Mouse (Mus musculus): ENCODE data around the gene Abcg4. TPM values are rescaled to one million over a fixed set of nuclear protein-coding genes. Genes with fewer than 3 reads are reported as not detected.

Gene Abcg4
- polyA plus RNA-seq, 1 experiment from 2014 or later = 2.8 TPM

- no peak overlapping the region for H3K4me3 ChIP-seq (ENCODE audit: low read length)
- no peaks in the 10 kb centered on the region for H3K27me3 ChIP-seq (ENCODE audit: insufficient read depth, low read length)
- peak overlapping the region; percentile 77 for H3K27ac ChIP-seq (ENCODE audit: low read length)
- no peaks in the 10 kb centered on the region for H3K9me3 ChIP-seq (ENCODE audit: low read length)
- H3K4me2 ChIP-seq (replicated peaks; ENCODE audit: low read depth, low read length) = no peak overlapping the region
- peaks cover 25% of the 10 kb centered on the region for H3K4me1 ChIP-seq (ENCODE audit: insufficient read depth, low read length)
- WGBS = 33% methylated on average over 4 of the region's 4 CpGs
- H3K36me3 ChIP-seq (ENCODE audit: insufficient read depth, low read length) = no peaks in the 10 kb centered on the region
- no peak for ATAC-seq (ENCODE audit: low FRiP score, low TSS enrichment)
- no peak overlapping the region for H3K9ac ChIP-seq (replicated peaks; ENCODE audit: low read length)
Measured at GRCm38 (mm10) chr9:44236601-44237000, 51.8 kb downstream of the Abcg4 start.

- 0 out of 2 replicates have a peak, but pooled peaks have one; percentile 40 for ATAC-seq (ENCODE audit: low FRiP score, low TSS enrichment)
- H3K9ac ChIP-seq (replicated peaks; ENCODE audit: low read length) = peak overlapping the region; percentile 62
Measured at GRCm38 (mm10) chr9:44234479-44235427, 53.7 kb downstream of the Abcg4 start.

GRCm38 (mm10) chr9:44233802-44234478 is 54.5 kb downstream of the Abcg4 start, which contains the start of gene Cbl:
Gene Cbl, minus strand, starts transcription at chr9:44234049.
- no peaks in the 10 kb centered on the region for H3K27me3 ChIP-seq (ENCODE audit: insufficient read depth, low read length)
- H3K9me3 ChIP-seq (ENCODE audit: low read length) = no peaks in the 10 kb centered on the region
- WGBS = under 1% methylated on average over 70 of the region's 76 CpGs
- H3K4me1 ChIP-seq (ENCODE audit: insufficient read depth, low read length) = peaks cover 31% of the 10 kb centered on the region
- peak within 1 kb of the TSS; percentile 92 for H3K9ac ChIP-seq (replicated peaks; ENCODE audit: low read length)
- H3K36me3 ChIP-seq (ENCODE audit: insufficient read depth, low read length) = no peaks in the 10 kb centered on the region
- peak within 1 kb of the TSS; percentile 63 for H3K4me2 ChIP-seq (replicated peaks; ENCODE audit: low read depth, low read length)
- H3K4me3 ChIP-seq (ENCODE audit: low read length) = peak within 1 kb of the TSS; percentile 92
- peak within 1 kb of the TSS; percentile 93 for H3K27ac ChIP-seq (ENCODE audit: low read length)
- peak; percentile 93 for ATAC-seq (ENCODE audit: low FRiP score, low TSS enrichment)

More at GRCm38 (mm10) chr9:44234479-44235427, 53.7 kb downstream of the Abcg4 start:
- H3K9me3 ChIP-seq (ENCODE audit: low read length) = no peaks in the 10 kb centered on the region
- H3K4me3 ChIP-seq (ENCODE audit: low read length) = peak overlapping the region; percentile 92
- no peaks in the 10 kb centered on the region for H3K27me3 ChIP-seq (ENCODE audit: insufficient read depth, low read length)
- peak overlapping the region; percentile 63 for H3K4me2 ChIP-seq (replicated peaks; ENCODE audit: low read depth, low read length)
- no peaks in the 10 kb centered on the region for H3K36me3 ChIP-seq (ENCODE audit: insufficient read depth, low read length)
- peaks cover 34% of the 10 kb centered on the region for H3K4me1 ChIP-seq (ENCODE audit: insufficient read depth, low read length)
- H3K27ac ChIP-seq (ENCODE audit: low read length) = peak overlapping the region; percentile 80
- 21% methylated on average over 19 of the region's 19 CpGs for WGBS

GRCm38 (mm10) chr9:44233021-44233801 is 55.2 kb downstream of the Abcg4 start:
- Histone ChIP-seq H3K4me3 (ENCODE audit: low read length) (peak overlapping the region; percentile 92), H3K4me2 (replicated peaks; ENCODE audit: low read depth, low read length) (peak overlapping the region; percentile 63), H3K27ac (ENCODE audit: low read length) (peak overlapping the region; percentile 93), H3K9me3 (ENCODE audit: low read length) (no peaks in the 10 kb centered on the region), H3K36me3 (ENCODE audit: insufficient read depth, low read length) (no peaks in the 10 kb centered on the region), H3K27me3 (ENCODE audit: insufficient read depth, low read length) (no peaks in the 10 kb centered on the region), H3K4me1 (ENCODE audit: insufficient read depth, low read length) (peaks cover 31% of the 10 kb centered on the region), H3K9ac (replicated peaks; ENCODE audit: low read length) (peak overlapping the region; percentile 92)
- under 1% methylated on average over 38 of the region's 40 CpGs for WGBS
- peak; percentile 83 for ATAC-seq (ENCODE audit: low FRiP score, low TSS enrichment)

GRCm38 (mm10) chr9:44231609-44232008 is 56.8 kb downstream of the Abcg4 start:
- Histone ChIP-seq H3K4me2 (replicated peaks; ENCODE audit: low read depth, low read length) (peak overlapping the region; percentile 63), H3K9ac (replicated peaks; ENCODE audit: low read length) (no peak overlapping the region)
- no peak for ATAC-seq (ENCODE audit: low FRiP score, low TSS enrichment)

GRCm38 (mm10) chr9:44225993-44226392 is 62.4 kb downstream of the Abcg4 start:
- H3K27ac ChIP-seq (ENCODE audit: low read length) = 0 out of 2 replicates have a peak overlapping the region, but pooled peaks have one; percentile 25
- no peaks in the 10 kb centered on the region for H3K9me3 ChIP-seq (ENCODE audit: low read length)
- peaks cover 4% of the 10 kb centered on the region for H3K4me1 ChIP-seq (ENCODE audit: insufficient read depth, low read length)
- H3K9ac ChIP-seq (replicated peaks; ENCODE audit: low read length) = no peak overlapping the region
- H3K4me2 ChIP-seq (replicated peaks; ENCODE audit: low read depth, low read length) = no peak overlapping the region
- H3K27me3 ChIP-seq (ENCODE audit: insufficient read depth, low read length) = no peaks in the 10 kb centered on the region
- WGBS = 52% methylated on average over 6 of the region's 6 CpGs
- H3K4me3 ChIP-seq (ENCODE audit: low read length) = no peak overlapping the region
- no peak for ATAC-seq (ENCODE audit: low FRiP score, low TSS enrichment)
- H3K36me3 ChIP-seq (ENCODE audit: insufficient read depth, low read length) = no peaks in the 10 kb centered on the region

More at GRCm38 (mm10) chr9:44231609-44232008, 56.8 kb downstream of the Abcg4 start:
- H3K4me3 ChIP-seq (ENCODE audit: low read length) = no peak overlapping the region
- H3K4me1 ChIP-seq (ENCODE audit: insufficient read depth, low read length) = peaks cover 29% of the 10 kb centered on the region
- no peak overlapping the region for H3K27ac ChIP-seq (ENCODE audit: low read length)
- H3K27me3 ChIP-seq (ENCODE audit: insufficient read depth, low read length) = no peaks in the 10 kb centered on the region
- H3K36me3 ChIP-seq (ENCODE audit: insufficient read depth, low read length) = no peaks in the 10 kb centered on the region
- H3K9me3 ChIP-seq (ENCODE audit: low read length) = no peaks in the 10 kb centered on the region

Small RNA genes lying within 50 kb of the gene (microRNA-seq; reads per million reads assigned to microRNA genes)
- not detected for gene Gm44335

Other genes with a start within 250 kb of the Abcg4 start
- 7.7 and 10.5 TPM in 2 replicates for gene Thy1, start 245.2 kb downstream of the Abcg4 start, polyA plus RNA-seq (2015; fragmentation: Nextera tagmentation; extraction: Ambion mirVana)
- gene Usp2, start 221.6 kb downstream of the Abcg4 start, polyA plus RNA-seq (2015; fragmentation: Nextera tagmentation; extraction: Ambion mirVana) = 53.9 and 57.7 TPM in 2 replicates
- 0.10 and 0.25 TPM in 2 replicates for gene Mfrp, start 186.9 kb downstream of the Abcg4 start, polyA plus RNA-seq (2015; fragmentation: Nextera tagmentation; extraction: Ambion mirVana)
- 4.7 and 5.7 TPM in 2 replicates for gene C1qtnf5, start 181.4 kb downstream of the Abcg4 start, polyA plus RNA-seq (2015; fragmentation: Nextera tagmentation; extraction: Ambion mirVana)
- gene Gm49380, start 175.1 kb downstream of the Abcg4 start, polyA plus RNA-seq (2015; fragmentation: Nextera tagmentation; extraction: Ambion mirVana) = 0.22 and 0.25 TPM in 2 replicates
- gene Rnf26, start 175.1 kb downstream of the Abcg4 start, polyA plus RNA-seq (2015; fragmentation: Nextera tagmentation; extraction: Ambion mirVana) = 75.0 and 87.0 TPM in 2 replicates
- gene Mcam, start 154.1 kb downstream of the Abcg4 start, polyA plus RNA-seq (2015; fragmentation: Nextera tagmentation; extraction: Ambion mirVana) = 54.3 and 60.3 TPM in 2 replicates
- 17.6 and 24.0 TPM in 2 replicates for gene Cbl, start 54.6 kb downstream of the Abcg4 start, polyA plus RNA-seq (2015; fragmentation: Nextera tagmentation; extraction: Ambion mirVana)
- gene Ccdc153, start 47.9 kb downstream of the Abcg4 start, polyA plus RNA-seq (2015; fragmentation: Nextera tagmentation; extraction: Ambion mirVana) = not detected in 2 replicates
- gene Pdzd3, start 37.1 kb downstream of the Abcg4 start, polyA plus RNA-seq (2015; fragmentation: Nextera tagmentation; extraction: Ambion mirVana) = 13.3 and 14.1 TPM in 2 replicates
- 6.6 and 7.9 TPM in 2 replicates for gene Nlrx1, start 20.0 kb downstream of the Abcg4 start, polyA plus RNA-seq (2015; fragmentation: Nextera tagmentation; extraction: Ambion mirVana)
- 27.2 and 31.1 TPM in 2 replicates for gene Hinfp, start 17.1 kb upstream of the Abcg4 start, polyA plus RNA-seq (2015; fragmentation: Nextera tagmentation; extraction: Ambion mirVana)
- gene C2cd2l, start 31.7 kb upstream of the Abcg4 start, polyA plus RNA-seq (2015; fragmentation: Nextera tagmentation; extraction: Ambion mirVana) = 11.6 and 14.3 TPM in 2 replicates
- 45.4 and 53.9 TPM in 2 replicates for gene Dpagt1, start 37.4 kb upstream of the Abcg4 start, polyA plus RNA-seq (2015; fragmentation: Nextera tagmentation; extraction: Ambion mirVana)
- 353 and 432 TPM in 2 replicates for gene H2afx, start 46.1 kb upstream of the Abcg4 start, polyA plus RNA-seq (2015; fragmentation: Nextera tagmentation; extraction: Ambion mirVana)
- 133 and 137 TPM in 2 replicates for gene Hmbs, start 55.6 kb upstream of the Abcg4 start, polyA plus RNA-seq (2015; fragmentation: Nextera tagmentation; extraction: Ambion mirVana)
- 38.5 and 40.0 TPM in 2 replicates for gene Vps11, start 73.1 kb upstream of the Abcg4 start, polyA plus RNA-seq (2015; fragmentation: Nextera tagmentation; extraction: Ambion mirVana)
- gene Hyou1, start 90.9 kb upstream of the Abcg4 start, polyA plus RNA-seq (2015; fragmentation: Nextera tagmentation; extraction: Ambion mirVana) = 48.0 and 51.2 TPM in 2 replicates
- 67.3 and 74.4 TPM in 2 replicates for gene Slc37a4, start 108.2 kb upstream of the Abcg4 start, polyA plus RNA-seq (2015; fragmentation: Nextera tagmentation; extraction: Ambion mirVana)
- 1,444 and 1,489 TPM in 2 replicates for gene Rps25, start 118.5 kb upstream of the Abcg4 start, polyA plus RNA-seq (2015; fragmentation: Nextera tagmentation; extraction: Ambion mirVana)
- 138 TPM in 2 replicates for gene Trappc4, start 119.0 kb upstream of the Abcg4 start, polyA plus RNA-seq (2015; fragmentation: Nextera tagmentation; extraction: Ambion mirVana)
- gene Ccdc84, start 130.0 kb upstream of the Abcg4 start, polyA plus RNA-seq (2015; fragmentation: Nextera tagmentation; extraction: Ambion mirVana) = 26.0 and 31.6 TPM in 2 replicates
- not detected in 2 replicates for gene Foxr1, start 152.5 kb upstream of the Abcg4 start, polyA plus RNA-seq (2015; fragmentation: Nextera tagmentation; extraction: Ambion mirVana)
- gene Upk2, start 166.4 kb upstream of the Abcg4 start, polyA plus RNA-seq (2015; fragmentation: Nextera tagmentation; extraction: Ambion mirVana) = 3.4 and 7.6 TPM in 2 replicates
- gene Bcl9l, start 194.2 kb upstream of the Abcg4 start, polyA plus RNA-seq (2015; fragmentation: Nextera tagmentation; extraction: Ambion mirVana) = 11.3 and 12.4 TPM in 2 replicates